Mouse (Mus musculus) heart, embryonic 14.5 days (tissue): Measurements from ENCODE around the gene Arl6ip1. TPM values are rescaled to one million over a fixed set of nuclear protein-coding genes. Genes with fewer than 3 reads are reported as not detected.

Experiments
- ATAC-seq: fragments of 200-750 bp; cut with Nextera tagmentation; 2 replicates; pipeline ENCODE4 v1.8.0; 2017; ENCODE audit warnings: low read depth, moderate TSS enrichment; ENCODE audit not compliant: insufficient number of reproducible peaks, insufficient read depth, low FRiP score
- H3K27ac ChIP-seq, 2 experiments: fragments of 200-500 bp in 1 of 2; fragments of 300-500 bp in 1 of 2; sonication (generic) in 1 of 2; replicated peaks in 1 of 2; 2 replicates each; pipeline ENCODE4 v1.5.1; 2012 to 2014; ENCODE audit warnings: low read depth in 2 of 2, low read length in 2 of 2, control low read depth in 1 of 2, mild to moderate bottlenecking in 1 of 2, mixed read lengths in 1 of 2; ENCODE audit not compliant: control insufficient read depth in 1 of 2, insufficient read depth in 1 of 2
- H3K27me3 ChIP-seq: fragments of 300-500 bp; sonication (generic); 2 replicates; pipeline ENCODE4 v1.6.1; 2014; ENCODE audit warnings: mild to moderate bottlenecking, low read length, control low read depth; ENCODE audit not compliant: control insufficient read depth, insufficient read depth
- H3K36me3 ChIP-seq: fragments of 300-500 bp; sonication (generic); 2 replicates; pipeline ENCODE4 v1.6.1; 2014; ENCODE audit warnings: mild to moderate bottlenecking, control low read depth, low read length, mixed read lengths; ENCODE audit not compliant: control insufficient read depth, insufficient read depth
- H3K4me1 ChIP-seq, 2 experiments: fragments of 200-500 bp in 1 of 2; fragments of 300-500 bp in 1 of 2; sonication (generic) in 1 of 2; 2 replicates each; pipeline ENCODE4 v1.6.1; 2012 to 2014; ENCODE audit warnings: low read length in 2 of 2, control low read depth in 1 of 2, mixed read lengths in 1 of 2; ENCODE audit not compliant: control insufficient read depth in 2 of 2, insufficient read depth in 2 of 2
- H3K4me2 ChIP-seq: fragments of 300-500 bp; sonication (generic); 2 replicates; pipeline ENCODE4 v1.6.1; 2014; ENCODE audit warnings: mild to moderate bottlenecking, low read length
- H3K4me3 ChIP-seq, 2 experiments: fragments of 200-500 bp in 1 of 2; fragments of 300-500 bp in 1 of 2; sonication (generic) in 1 of 2; 2 replicates each; pipeline ENCODE4 v1.5.1; 2012 to 2014; ENCODE audit warnings: low read length in 2 of 2, mild to moderate bottlenecking in 2 of 2, control low read depth in 1 of 2, low read depth in 1 of 2, moderate library complexity in 1 of 2; ENCODE audit not compliant: control insufficient read depth in 1 of 2, insufficient read depth in 1 of 2
- H3K9ac ChIP-seq: fragments of 300-500 bp; sonication (generic); 2 replicates; pipeline ENCODE4 v1.6.1; 2014; ENCODE audit warnings: mild to moderate bottlenecking, low read length
- H3K9me3 ChIP-seq: fragments of 300-500 bp; sonication (generic); 2 replicates; pipeline ENCODE4 v1.6.1; 2016; ENCODE audit warnings: low read length, control low read depth; ENCODE audit not compliant: control insufficient read depth
- WGBS: fragments of 180-500 bp; shearing (Covaris S2); extraction: QIAGEN DNeasy Blood & Tissue Kit; methylation state at CpG from one replicate; pipeline ENCODE4 v1.1.7; 2014; 5-methylcytosine and 5-hydroxymethylcytosine counted together
- polyA plus RNA-seq: library from polyadenylated mRNA; unstranded; fragments of >200 nt; fragmentation: Nextera tagmentation; extraction: Ambion mirVana; gene quantifications from 2 replicates; pipeline ENCODE4 v1.2.1, GENCODE M21; 2014

Gene Arl6ip1
- polyA plus RNA-seq, 1 experiment from 2014 or later, result 268 TPM

- Histone ChIP-seq H3K9me3 (no peaks in the 10 kb centered on the region), H3K4me3 (no peak overlapping the region), H3K27me3 (no peaks in the 10 kb centered on the region), H3K36me3 (peaks cover 47% of the 10 kb centered on the region), H3K9ac (no peak overlapping the region), H3K4me2 (no peak overlapping the region), H3K4me1 (peaks cover 2 to 3% of the 10 kb centered on the region in 2 experiments; a peak in 1 of 4 replicates), H3K27ac (no peak overlapping the region)
- no peak for ATAC-seq
- 40% methylated on average over 5 of the region's 5 CpGs for WGBS
These were observed 25.7 kb downstream of the Arl6ip1 start for GRCm38 (mm10) chr7:118103462-118104379.

- Histone ChIP-seq H3K36me3 (peaks cover 38% of the 10 kb centered on the region), H3K27ac (no peak overlapping the region), H3K27me3 (no peaks in the 10 kb centered on the region), H3K9ac (no peak overlapping the region), H3K4me3 (no peak overlapping the region), H3K4me1 (peaks cover 2 to 3% of the 10 kb centered on the region in 2 experiments; a peak in 1 of 4 replicates), H3K9me3 (no peaks in the 10 kb centered on the region), H3K4me2 (no peak overlapping the region)
- 39% methylated on average over 4 of the region's 4 CpGs for WGBS
- ATAC-seq, result no peak
These were observed 26.6 kb downstream of the Arl6ip1 start for GRCm38 (mm10) chr7:118102678-118103461.

- peaks cover 2 to 3% of the 10 kb centered on the region in 2 experiments; a peak in 1 of 4 replicates for H3K4me1 ChIP-seq
- no peak for ATAC-seq
- H3K27me3 ChIP-seq, result no peaks in the 10 kb centered on the region
- H3K4me3 ChIP-seq, result no peak overlapping the region
- no peak overlapping the region for H3K4me2 ChIP-seq
- H3K27ac ChIP-seq, result no peak overlapping the region
- no peaks in the 10 kb centered on the region for H3K9me3 ChIP-seq
- peaks cover 32% of the 10 kb centered on the region for H3K36me3 ChIP-seq
- WGBS, result 46% methylated on average over 4 of the region's 4 CpGs
- H3K9ac ChIP-seq, result no peak overlapping the region
These were observed 27.2 kb downstream of the Arl6ip1 start for GRCm38 (mm10) chr7:118102231-118102630.

GRCm38 (mm10) chr7:118097615-118098014 lies 31.8 kb downstream of the Arl6ip1 start:
- Histone ChIP-seq H3K4me2 (no peak overlapping the region), H3K27me3 (no peaks in the 10 kb centered on the region), H3K9ac (no peak overlapping the region), H3K27ac (no peak overlapping the region), H3K36me3 (no peaks in the 10 kb centered on the region), H3K4me3 (no peak overlapping the region), H3K9me3 (no peaks in the 10 kb centered on the region), H3K4me1 (peaks cover 2 to 3% of the 10 kb centered on the region in 2 experiments; a peak in 1 of 4 replicates)
- 45% methylated on average over 7 of the region's 7 CpGs for WGBS
- no peak for ATAC-seq

- H3K4me3 ChIP-seq, result no peak overlapping the region
- H3K27ac ChIP-seq, result no peak overlapping the region
- H3K9ac ChIP-seq, result no peak overlapping the region
- H3K27me3 ChIP-seq, result no peaks in the 10 kb centered on the region
- WGBS, result 74% methylated on average over 4 of the region's 4 CpGs
- ATAC-seq, result no peak
- no peaks in the 10 kb centered on the region for H3K4me1 ChIP-seq
- H3K4me2 ChIP-seq, result no peak overlapping the region
- H3K9me3 ChIP-seq, result no peaks in the 10 kb centered on the region
- no peaks in the 10 kb centered on the region for H3K36me3 ChIP-seq
These were observed 49.5 kb downstream of the Arl6ip1 start for GRCm38 (mm10) chr7:118079987-118080386.

GRCm38 (mm10) chr7:118079097-118079496 lies 50.4 kb downstream of the Arl6ip1 start:
- no peaks in the 10 kb centered on the region for H3K36me3 ChIP-seq
- no peak for ATAC-seq
- no peaks in the 10 kb centered on the region for H3K27me3 ChIP-seq
- H3K4me1 ChIP-seq, result no peaks in the 10 kb centered on the region
- 86% methylated on average over 5 of the region's 5 CpGs for WGBS
- no peaks in the 10 kb centered on the region for H3K9me3 ChIP-seq
- H3K4me3 ChIP-seq, result no peak overlapping the region
- H3K9ac ChIP-seq, result no peak overlapping the region
- no peak overlapping the region for H3K4me2 ChIP-seq
- H3K27ac ChIP-seq, result no peak overlapping the region
